Mouse (Mus musculus) erythroblast, embryonic 14.5 days (primary cell): ENCODE results near the gene Rdh7.

Experiments
- GATA1 ChIP-seq: IDR thresholded peaks from 2 replicates; pipeline ENCODE4 v1.6.1; 2012; ENCODE audit warnings: low read length, inconsistent platforms, mixed read lengths
- TAL1 ChIP-seq: IDR thresholded peaks from 3 replicates; pipeline ENCODE4 v1.6.1; 2012; ENCODE audit warnings: low read length, inconsistent platforms, mixed read lengths

- TF ChIP-seq GATA1: no peak
- no peak for TF ChIP-seq TAL1
Measured at GRCm38 (mm10) chr10:127872484-127872883, 16.1 kb downstream of the Rdh7 start.
